Mouse (Mus musculus): Measurements from ENCODE around the gene St6galnac4. TPM values are rescaled to one million over a fixed set of nuclear protein-coding genes. Genes with fewer than 3 reads are reported as not detected.

St6galnac4 gene
- total RNA-seq, 2 experiments from 2014 or later, result 14.3 to 14.7 TPM

DNA sequence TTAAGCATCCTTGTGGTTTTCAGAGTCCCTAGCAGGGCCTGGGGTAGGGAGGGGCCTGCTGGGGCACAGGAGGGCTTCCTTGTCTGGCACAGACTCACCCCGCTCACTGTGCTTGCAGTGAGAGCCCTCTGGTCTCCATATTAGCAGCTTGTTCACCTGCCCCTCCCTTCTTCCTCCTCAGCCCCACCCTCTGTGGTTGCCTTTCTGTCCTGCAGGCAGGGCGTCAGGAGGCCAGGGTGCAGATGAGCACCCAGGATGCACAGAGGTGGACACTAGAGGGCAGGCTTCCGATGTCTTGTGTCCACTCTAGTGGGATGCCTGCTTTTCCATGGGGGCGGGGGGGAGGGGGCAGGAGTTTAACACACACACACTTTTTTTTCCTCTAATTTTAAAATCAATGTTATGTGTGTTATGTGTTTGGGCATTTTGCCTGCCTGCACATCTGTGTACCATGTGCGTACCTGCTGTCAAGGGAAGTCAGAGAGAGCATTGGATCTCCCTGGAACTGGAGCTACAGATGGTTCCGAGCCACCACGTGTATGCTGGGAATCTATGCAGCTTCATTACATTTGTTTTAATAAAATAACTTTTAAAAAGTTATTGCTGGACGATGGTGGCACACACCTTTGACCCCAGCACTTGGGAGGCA is 14.6 kb downstream of the St6galnac4 start:
- DNase-seq, result peak; percentile 66

- peak; percentile 95 for DNase-seq
Observed at GRCm38 (mm10) chr2:32602600-32603054, 15.7 kb downstream of the St6galnac4 start.

DNA sequence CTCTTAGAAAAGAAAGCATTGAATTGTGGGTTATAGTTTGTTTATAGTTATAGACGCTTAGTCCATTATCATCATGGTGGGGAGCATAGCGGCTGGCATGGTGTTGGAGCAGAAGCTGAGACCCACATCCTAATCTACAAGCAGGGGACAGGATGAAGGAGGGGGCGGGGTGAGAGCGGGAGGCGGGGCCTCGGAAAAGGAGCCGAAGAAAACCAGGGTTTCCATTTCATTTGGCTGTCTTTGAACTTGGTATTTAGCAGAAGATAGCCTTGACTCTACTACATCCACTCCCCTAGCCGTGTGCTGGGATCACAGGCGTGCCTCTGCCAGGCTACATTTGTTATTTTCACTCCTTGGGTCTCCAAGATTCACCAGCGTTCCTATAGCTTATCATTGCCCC is 17.7 kb downstream of the St6galnac4 start:
- DNase-seq, result no peak

DNA sequence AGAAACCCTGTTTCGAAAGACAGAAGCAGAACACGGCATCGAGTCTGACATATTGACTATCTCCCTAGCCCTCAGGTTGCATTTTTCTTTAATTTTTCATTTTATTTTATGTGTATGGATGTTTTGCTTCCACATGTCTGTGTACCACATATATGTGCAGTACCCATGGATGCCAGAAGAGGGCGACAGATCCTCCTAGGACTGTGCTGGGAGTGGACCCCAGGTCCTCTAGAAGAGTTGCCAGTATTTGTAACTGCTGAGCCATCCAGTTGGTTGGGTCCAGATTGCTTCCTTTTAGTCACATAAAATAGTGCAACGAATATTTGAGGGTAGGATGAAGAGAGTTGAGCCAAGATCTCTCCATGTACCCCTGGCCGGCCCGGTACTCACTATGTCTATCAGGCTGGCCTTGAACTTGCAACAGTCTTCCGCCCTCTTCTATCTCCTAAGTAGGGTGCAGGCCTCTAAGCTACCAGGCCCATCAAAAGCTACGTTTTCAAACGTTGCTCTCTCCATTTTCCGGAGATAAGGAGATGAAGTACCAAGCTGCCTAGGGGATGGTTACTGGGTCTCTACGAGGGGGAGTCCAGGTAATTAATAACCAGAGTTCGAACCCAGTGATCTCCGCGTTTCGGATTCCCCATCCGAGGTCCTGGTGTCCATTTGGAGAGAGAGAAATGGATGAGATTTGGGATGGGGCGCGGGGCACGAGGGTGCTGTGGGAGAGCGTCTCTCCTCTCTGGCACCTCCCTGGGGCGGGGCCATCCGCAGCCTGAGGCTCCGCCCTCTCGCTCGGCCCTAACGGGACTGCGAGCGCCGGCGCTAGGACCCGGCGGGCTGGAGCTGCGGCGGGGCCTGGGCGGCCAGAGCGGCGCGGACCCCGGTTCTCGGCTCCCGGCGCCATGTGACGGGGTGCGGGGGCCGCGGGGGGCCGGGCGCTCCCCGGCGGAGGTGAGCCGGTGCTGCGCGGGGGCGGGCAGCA is 19.6 kb downstream of the St6galnac4 start:
- DNase-seq, result peak; percentile 93

- DNase-seq, result peak; percentile 61
Observed at GRCm38 (mm10) chr2:32607262-32607947, 20.5 kb downstream of the St6galnac4 start.

DNA sequence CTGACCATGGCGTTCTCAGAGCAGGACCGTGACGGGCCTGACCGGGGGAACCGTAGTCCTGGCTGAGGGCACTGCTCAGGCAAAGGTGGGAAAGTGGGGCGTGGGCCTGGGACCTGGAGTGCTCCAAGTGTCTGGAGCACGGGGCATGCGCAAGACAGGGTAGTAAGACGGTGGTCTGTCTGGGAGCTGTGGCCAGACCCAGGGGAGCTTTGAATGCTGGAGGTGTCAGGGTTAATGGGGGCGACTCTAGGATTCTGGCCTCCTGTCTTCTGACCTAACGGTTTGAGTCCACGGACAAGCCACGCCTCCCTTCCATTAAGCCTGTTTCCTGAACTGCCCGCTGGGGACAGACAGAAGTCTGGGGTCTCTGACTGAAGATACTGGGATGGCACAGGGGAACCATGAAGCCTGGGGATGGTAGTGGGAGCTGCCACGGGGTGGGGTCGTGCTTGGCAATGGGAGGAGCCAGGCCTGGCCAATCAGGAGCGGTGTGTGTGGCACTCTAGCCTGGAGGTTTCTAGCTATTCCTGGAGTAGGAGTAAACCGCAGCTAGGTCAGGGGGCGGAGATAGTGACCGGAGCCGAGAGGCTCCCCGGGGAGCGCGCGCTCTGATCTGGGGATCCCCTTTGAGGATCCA is 21.4 kb downstream of the St6galnac4 start:
- peak; percentile 90 for DNase-seq

- no peak for DNase-seq
Observed at GRCm38 (mm10) chr2:32608778-32609435, 22.0 kb downstream of the St6galnac4 start.

DNA sequence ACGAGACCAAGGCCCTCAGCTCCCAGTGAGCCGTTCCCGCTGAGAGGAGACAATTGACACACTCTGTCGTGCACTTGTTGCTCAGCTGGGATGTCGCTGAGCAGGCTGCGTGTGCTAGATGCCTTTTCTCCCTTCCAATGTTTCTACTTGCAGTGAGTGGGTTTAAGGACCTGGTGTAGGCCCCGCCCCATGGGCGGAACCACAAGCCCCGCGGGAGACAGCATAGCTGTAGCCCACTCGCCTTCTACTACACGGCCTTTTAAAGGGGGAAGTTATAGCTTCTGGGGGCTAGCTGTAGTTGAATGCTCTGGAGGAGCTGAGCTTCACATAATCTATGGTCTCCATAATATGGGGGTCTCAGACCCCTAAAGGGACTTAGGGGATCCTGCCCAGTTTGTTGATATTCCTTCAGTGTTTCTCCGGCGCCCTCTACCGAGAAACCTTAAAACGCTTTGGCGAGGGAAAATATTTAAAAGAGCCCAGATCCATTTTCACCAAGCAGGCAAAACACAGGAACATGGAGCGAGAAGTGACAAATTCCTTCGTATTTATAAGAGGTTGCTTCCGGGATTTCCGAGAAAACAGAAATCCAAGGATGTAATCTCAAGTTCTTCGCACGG is 23.8 kb downstream of the St6galnac4 start:
- peak; percentile 70 for DNase-seq

DNA sequence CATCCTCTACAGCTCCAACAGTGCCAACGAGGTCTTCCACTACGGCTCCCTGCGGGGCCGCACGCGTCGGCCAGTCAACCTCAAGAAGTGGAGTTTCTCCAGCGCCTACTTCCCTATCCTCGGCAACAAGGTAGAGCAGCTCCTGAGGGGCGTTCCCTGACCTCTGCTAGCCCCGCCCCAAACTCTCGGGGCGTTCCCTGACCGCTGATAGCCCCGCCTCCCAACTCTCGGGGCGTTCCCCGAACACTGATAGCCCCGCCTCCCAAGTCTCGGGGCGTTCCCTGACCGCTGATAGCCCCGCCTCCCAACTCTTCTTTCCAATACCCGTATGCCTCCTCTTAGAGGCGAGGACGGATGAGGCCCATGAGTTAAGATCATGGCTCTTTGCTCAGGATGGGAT is 25.4 kb downstream of the St6galnac4 start:
- no peak for DNase-seq

- DNase-seq, result no peak
Observed at GRCm38 (mm10) chr2:32617109-32617508, 30.2 kb downstream of the St6galnac4 start.

DNA sequence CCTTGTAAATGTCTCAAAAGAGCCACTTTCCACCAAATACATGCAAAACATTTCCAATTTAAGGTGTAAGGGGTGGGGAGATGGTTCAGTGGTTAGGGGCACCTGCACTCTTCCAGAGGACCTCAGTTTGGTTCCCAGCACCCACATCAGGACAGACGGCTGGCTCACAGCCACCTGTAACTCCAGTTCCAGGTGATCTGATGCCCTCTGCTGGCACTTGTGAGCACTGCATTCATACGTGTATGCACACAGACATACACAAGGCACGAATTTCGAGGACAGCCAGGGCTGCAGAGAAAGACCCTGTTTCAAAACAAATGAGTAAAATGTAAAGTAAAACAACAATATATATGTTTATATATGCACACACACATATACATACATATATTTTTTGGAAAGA is 30.7 kb downstream of the St6galnac4 start:
- no peak for DNase-seq

DNA sequence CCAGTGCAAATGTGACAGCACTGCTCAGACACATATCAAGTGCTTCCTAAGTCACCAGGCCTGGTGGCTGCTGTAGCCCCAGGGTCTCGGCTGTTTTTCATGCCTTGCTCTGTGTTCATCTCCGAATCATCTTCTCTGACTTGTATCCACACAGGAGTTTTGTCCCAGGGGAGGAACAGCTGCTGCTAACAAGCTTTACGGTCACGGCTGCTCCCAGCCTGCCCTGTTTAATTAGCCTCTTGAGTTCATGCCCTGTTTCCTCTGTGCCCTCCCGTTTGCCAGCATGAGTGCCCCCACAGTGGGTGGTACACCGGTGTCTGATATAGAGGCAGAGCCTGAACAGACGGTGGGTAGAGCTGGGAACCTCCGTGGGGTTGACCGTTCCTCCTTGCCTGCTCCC is 31.2 kb downstream of the St6galnac4 start:
- DNase-seq, result no peak

DNA sequence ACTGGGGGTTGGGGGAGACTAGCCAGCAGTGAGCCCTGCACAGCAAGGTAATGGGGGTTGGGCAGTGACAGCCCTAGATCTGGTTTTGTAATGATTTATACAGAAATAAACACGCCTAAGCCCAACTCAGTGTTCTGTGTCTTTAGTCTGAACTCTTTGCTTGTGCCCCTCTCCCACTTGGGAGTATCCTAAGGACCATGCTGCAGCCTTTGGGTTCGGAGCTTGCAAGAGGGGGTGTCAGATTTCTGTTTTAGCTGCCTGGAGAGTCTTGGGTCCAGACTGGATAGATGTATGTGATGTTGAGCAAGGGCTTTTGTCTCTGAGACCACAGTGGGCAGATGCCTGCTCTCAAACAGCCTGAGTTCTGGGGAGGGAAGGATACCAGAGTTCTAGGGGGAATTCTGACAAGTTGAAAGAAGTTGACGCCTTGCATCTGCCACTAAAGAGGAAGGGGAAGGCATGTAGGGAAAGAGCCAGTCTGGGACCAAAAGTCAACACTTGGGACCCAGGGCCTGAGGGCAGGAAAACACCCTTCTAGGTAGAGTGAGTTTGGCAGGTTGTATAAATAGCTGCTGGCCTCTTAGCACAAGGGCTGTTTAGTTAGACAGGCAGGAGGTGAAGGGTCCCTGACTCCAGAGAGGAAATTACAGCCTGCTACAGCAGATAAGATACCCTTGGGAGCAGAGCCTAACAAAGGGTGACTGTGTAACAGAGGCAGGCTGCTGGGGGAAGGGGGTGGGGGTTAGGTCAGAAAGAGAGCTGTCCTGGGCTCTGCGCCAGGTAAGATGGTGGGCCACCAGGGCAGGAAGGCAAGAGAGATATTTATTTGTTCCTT is 34.0 kb downstream of the St6galnac4 start:
- peak; percentile 77 for DNase-seq

DNA sequence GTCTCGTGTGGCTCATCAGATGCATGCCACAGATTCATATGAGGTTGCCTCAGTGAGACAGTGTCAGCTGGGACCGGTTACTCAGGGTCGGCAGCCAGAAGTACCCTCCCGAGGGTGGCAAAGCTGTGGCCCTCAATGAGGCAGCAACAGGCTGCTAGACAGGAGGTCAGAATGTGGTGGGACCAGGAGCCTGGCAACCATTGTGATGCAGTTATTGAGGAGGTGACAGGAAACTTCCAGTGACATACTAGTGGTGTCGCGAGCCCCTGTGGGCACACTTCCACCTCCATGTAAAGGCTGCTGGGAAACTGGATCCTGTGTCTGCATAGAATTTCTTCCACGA is 34.6 kb downstream of the St6galnac4 start, which contains the start of gene Ak1:
Ak1 (plus strand) TSS at position 242 of the 343 bp plus-strand sequence.
- no peak for DNase-seq

DNA sequence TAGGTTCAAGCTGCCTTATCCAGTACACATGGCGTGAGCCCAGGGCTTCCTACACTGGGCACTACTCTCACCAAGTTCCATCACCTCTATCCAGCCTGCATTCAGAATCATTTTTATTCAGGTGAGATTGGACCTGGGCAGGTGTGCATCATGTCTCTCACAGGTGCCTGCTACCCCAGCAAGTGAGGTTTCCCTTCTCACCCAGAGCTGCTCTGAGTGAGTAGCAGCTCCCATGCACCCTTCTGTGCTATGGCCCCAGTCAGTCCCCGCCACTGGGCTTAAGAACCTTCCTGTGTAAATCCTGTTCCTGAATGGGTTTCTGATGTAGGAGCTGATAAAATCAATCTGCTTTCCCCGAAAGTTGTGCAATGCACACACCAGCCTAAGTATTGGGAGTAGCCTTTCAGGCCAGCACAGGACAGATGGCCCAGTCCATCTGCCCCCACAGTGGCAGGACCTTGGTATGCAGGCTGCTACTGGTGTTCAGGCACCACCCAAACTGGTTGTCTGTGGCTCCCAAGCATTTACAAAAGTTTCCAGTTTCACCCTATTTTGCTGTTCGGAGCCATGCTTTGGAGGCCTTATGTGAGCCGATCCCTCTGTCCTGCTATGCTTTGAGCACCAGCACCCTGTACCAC is 37.3 kb downstream of the St6galnac4 start:
- no peak for DNase-seq

DNA sequence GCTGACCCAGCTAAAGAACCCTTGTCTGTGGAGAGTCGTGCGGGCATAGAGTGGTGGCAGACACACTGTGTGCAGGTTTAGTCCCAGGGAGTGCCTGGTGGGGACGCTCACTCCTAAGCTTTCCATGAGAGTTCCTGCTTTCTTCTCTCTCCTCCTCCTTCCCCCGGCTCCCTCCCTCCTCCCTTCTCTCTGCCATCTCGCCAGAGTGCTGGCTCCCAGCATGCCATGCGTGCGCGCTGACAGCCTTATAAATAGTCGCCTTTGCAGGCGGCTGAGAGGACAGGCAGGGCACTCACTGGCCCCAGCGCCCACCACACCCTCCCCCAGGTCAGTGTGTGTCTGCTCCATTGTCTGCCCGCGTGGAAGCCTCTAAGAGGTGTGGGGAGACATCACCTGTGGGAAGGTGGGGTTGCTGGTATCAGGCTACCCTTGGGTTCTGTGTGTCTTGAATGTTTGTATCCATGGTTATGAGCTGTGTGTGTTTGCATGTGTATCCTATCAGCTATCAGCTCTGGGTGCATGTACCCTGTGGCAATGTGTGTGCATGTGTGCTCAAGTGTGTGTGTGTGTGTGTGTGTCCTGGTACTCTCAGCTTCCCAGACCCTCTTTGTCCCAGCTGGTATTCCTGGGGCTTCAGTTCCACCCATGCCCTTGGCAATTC is 38.4 kb downstream of the St6galnac4 start:
- peak; percentile 87 for DNase-seq

- DNase-seq, result peak; percentile 85
Observed at GRCm38 (mm10) chr2:32625873-32626694, 39.2 kb downstream of the St6galnac4 start.

Measured in adrenal gland, postnatal 10 days (tissue).